Mouse (Mus musculus): ENCODE results near the gene Ttc9b.

GRCm38 (mm10) chr7:27610370-27610769, 43.3 kb upstream of the Ttc9b start:
- no peak for TF ChIP-seq CTCF (IDR thresholded peaks at IDR 0.05; ENCODE audit: low read depth)
- no peak for TF ChIP-seq EP300 (optimal IDR thresholded peaks at IDR 0.05)

Measured in stomach, postnatal 0 days (tissue).